In the genomic region with DNA sequence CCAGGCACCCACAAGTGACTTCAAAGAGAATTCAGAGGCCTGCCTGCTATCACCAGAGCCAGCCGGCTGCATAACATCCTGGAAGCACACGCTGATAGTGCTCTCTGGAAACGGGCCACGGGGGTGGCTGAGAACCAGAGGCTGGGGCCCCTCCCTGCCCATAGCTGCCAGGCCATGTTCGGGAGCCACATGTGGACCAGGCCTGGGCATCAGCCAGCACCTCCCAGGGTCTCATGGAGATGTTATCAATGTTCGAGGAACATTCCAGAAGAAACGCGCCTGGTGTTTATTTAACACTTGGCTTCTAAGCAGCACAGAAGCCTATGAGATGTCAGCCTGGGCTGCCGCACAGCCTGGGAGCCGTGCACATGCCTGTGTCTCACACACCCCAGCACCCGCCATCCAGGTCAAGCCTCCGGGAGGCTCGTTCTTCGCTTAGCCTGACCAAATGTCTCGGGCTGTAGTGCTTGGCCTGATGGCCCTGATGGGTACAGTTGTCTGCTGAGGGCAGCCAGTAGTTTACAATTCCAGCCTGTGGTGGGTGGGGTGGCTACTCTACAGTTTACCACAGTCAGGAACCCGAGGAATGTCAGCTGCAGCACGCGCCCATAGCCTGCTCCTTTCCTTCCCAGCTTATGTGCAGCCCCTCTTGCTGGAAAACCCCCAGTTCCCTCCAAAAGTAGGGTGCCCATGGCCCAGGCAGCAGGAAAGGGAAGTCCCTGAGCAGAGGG, we compare ENCODE assay signal across 8 mouse cellular contexts. TPM values are rescaled to one million over a fixed set of nuclear protein-coding genes. Genes with fewer than 3 reads are reported as not detected.
A peak's percentile ranks its signal among the peaks of the same experiment; 100 is the strongest.
DNase-seq lines count a peak whose midpoint lies in the region; ATAC-seq lines count a peak whose summit lies in the region.

No protein-coding gene starts in this region.

- no peaks in the 10 kb centered on the region for H3K27me3 ChIP-seq in intestine, embryonic 15.5 days (replicated peaks)
- no peaks in the 10 kb centered on the region for H3K27me3 ChIP-seq in liver, embryonic 15.5 days

- 0 out of 2 replicates have a peak overlapping the region, but pooled peaks have one; percentile 28 for H3K27ac ChIP-seq in intestine, embryonic 15.5 days
- no peak overlapping the region for H3K27ac ChIP-seq in liver, embryonic 15.5 days (replicated peaks)

- WGBS in intestine, embryonic 15.5 days, result 16% methylated on average over 18 of the region's 18 CpGs
- 27% methylated on average over 18 of the region's 18 CpGs for WGBS in liver, embryonic 15.5 days (ENCODE audit: insufficient replicate concordance)

- no peak overlapping the region for H3K4me3 ChIP-seq in intestine, embryonic 15.5 days (replicated peaks)
- no peak overlapping the region for H3K4me3 ChIP-seq in liver, embryonic 15.5 days (replicated peaks)

- H3K36me3 ChIP-seq in intestine, embryonic 15.5 days, result peaks cover 18% of the 10 kb centered on the region
- peaks cover 31% of the 10 kb centered on the region for H3K36me3 ChIP-seq in liver, embryonic 15.5 days (replicated peaks)

- H3K4me1 ChIP-seq in intestine, embryonic 15.5 days (replicated peaks), result peaks cover 9% of the 10 kb centered on the region
- peaks cover 12% of the 10 kb centered on the region for H3K4me1 ChIP-seq in liver, embryonic 15.5 days (replicated peaks)

- H3K9ac ChIP-seq in intestine, embryonic 15.5 days, result no peak overlapping the region
- H3K9ac ChIP-seq in liver, embryonic 15.5 days, result no peak overlapping the region

- peak; percentile 71 for ATAC-seq in intestine, embryonic 15.5 days
- peak; percentile 52 for ATAC-seq in liver, embryonic 15.5 days (ENCODE audit: insufficient read depth)

- peak; percentile 68 for DNase-seq in adrenal gland, postnatal 14 days
- no peak for DNase-seq in adrenal gland, adult 8-10 months
- peak; percentile 98 for DNase-seq in fibroblast of lung, adult 2 months (ENCODE audit: low read depth)
- peak; percentile 76 for DNase-seq in testis, postnatal 10 days (ENCODE audit: low spot score)
- DNase-seq in frontal cortex, postnatal 25 days (ENCODE audit: low spot score in 2 of 2), result no peak
- DNase-seq in layer of hippocampus, adult 9-10 months (ENCODE audit: low spot score), result no peak

- no peaks in the 10 kb centered on the region for H3K9me3 ChIP-seq in intestine, embryonic 15.5 days
- H3K9me3 ChIP-seq in liver, embryonic 15.5 days (replicated peaks), result no peaks in the 10 kb centered on the region

- H3K4me2 ChIP-seq in intestine, embryonic 15.5 days (replicated peaks), result 0 out of 2 replicates have a peak overlapping the region, but pooled peaks have one; percentile 28
- no peak overlapping the region for H3K4me2 ChIP-seq in liver, embryonic 15.5 days

RNA-seq across cellular contexts. Expression of a gene that starts 31.2 kb away (rescaled TPM):
- 21.6 and 27.2 TPM in 2 replicates for total RNA-seq in adrenal gland, postnatal 14 days (2021)
- 10 to 100 TPM; 20.4 to 28.8 (median 24.8) TPM for total RNA-seq in adrenal gland, adult 8-10 months (2022)
- polyA plus RNA-seq in intestine, embryonic 15.5 days (2015; fragmentation: Nextera tagmentation; extraction: Ambion mirVana), result 39.1 and 40.3 TPM in 2 replicates
- 14.9 and 16.0 TPM in 2 replicates for polyA plus RNA-seq in liver, embryonic 15.5 days (2015; fragmentation: Nextera tagmentation; extraction: Ambion mirVana)

RNA-seq across cellular contexts. Expression of a gene that starts 45.7 kb away (rescaled TPM):
- total RNA-seq in adrenal gland, postnatal 14 days (2021), result 5.8 and 16.0 TPM in 2 replicates
- 10 to 100 TPM in 3 of 4 experiments, 1 to 10 TPM in 1; 8.6 to 16.8 (median 13.5) TPM for total RNA-seq in adrenal gland, adult 8-10 months (2022)
- 3.2 and 3.7 TPM in 2 replicates for polyA plus RNA-seq in intestine, embryonic 15.5 days (2015; fragmentation: Nextera tagmentation; extraction: Ambion mirVana)
- 17.1 and 18.5 TPM in 2 replicates for polyA plus RNA-seq in liver, embryonic 15.5 days (2015; fragmentation: Nextera tagmentation; extraction: Ambion mirVana)

Comparison
In these comparisons a context has a peak if more than half of its experiments do, and no peak if none do; other contexts are left out.
1. DNase-seq: peak in adrenal gland, postnatal 14 days (single experiment), fibroblast of lung, adult 2 months (single experiment) and testis, postnatal 10 days (single experiment); none in adrenal gland, adult 8-10 months (single experiment), frontal cortex, postnatal 25 days (0 of 2) and layer of hippocampus, adult 9-10 months (single experiment).